ENCODE assay signal across 17 mouse cellular contexts in genomic region chrX:47936885-47937284, GRCm38 (mm10). TPM values are rescaled to one million over a fixed set of nuclear protein-coding genes. Genes with fewer than 3 reads are reported as not detected.
"Had no signal": no experiment of that assay in that cellular context is flagged by ENCODE, and none has a peak within 500 bp of the region (broad histone marks: within the 10 kb centered on the region; RNA-seq: fewer than 3 reads in every experiment).

No protein-coding gene starts in this region.

- H3K27ac ChIP-seq: intestine, embryonic 15.5 days; layer of hippocampus, adult 2 months; limb, embryonic 12.5 days; liver, embryonic 13.5 days; neural tube, embryonic 12.5 days had no signal

- H3K4me3 ChIP-seq: intestine, embryonic 15.5 days; layer of hippocampus, adult 2 months; limb, embryonic 12.5 days; liver, embryonic 13.5 days; midbrain, embryonic 13.5 days; neural tube, embryonic 12.5 days had no signal

- H3K4me2 ChIP-seq: intestine, embryonic 15.5 days; limb, embryonic 12.5 days; liver, embryonic 13.5 days; midbrain, embryonic 13.5 days; neural tube, embryonic 12.5 days had no signal

- ATAC-seq: intestine, embryonic 15.5 days; liver, postnatal 0 days had no signal

- DNase-seq: kidney, adult 18-20 months; kidney, postnatal 25 days; liver; liver, embryonic 13.5 days; liver, postnatal 0 days; retina, postnatal 1 day; right cerebral cortex, postnatal 4 days; spleen, adult 18-20 months; thymus, postnatal 36 days had no signal

- H3K9ac ChIP-seq: intestine, embryonic 15.5 days; limb, embryonic 12.5 days; liver, embryonic 13.5 days; liver, postnatal 0 days; midbrain, embryonic 13.5 days; neural tube, embryonic 12.5 days had no signal

- H3K4me1 ChIP-seq: intestine, embryonic 15.5 days; limb, embryonic 12.5 days; liver, embryonic 13.5 days; neural tube, embryonic 12.5 days had no signal

- H3K27me3 ChIP-seq: intestine, embryonic 15.5 days; limb, embryonic 12.5 days; liver, embryonic 13.5 days; midbrain, embryonic 13.5 days; neural tube, embryonic 12.5 days had no signal

- H3K9me3 ChIP-seq: intestine, embryonic 15.5 days; limb, embryonic 12.5 days; liver, embryonic 13.5 days; midbrain, embryonic 13.5 days; neural tube, embryonic 12.5 days had no signal

- H3K36me3 ChIP-seq: intestine, embryonic 15.5 days; neural tube, embryonic 12.5 days had no signal

RNA-seq across cellular contexts. Expression of gene Smarca1, which starts 44.1 kb away (rescaled TPM):
- total RNA-seq: megakaryocyte progenitor cell, adult 5-6 weeks; monocyte, adult 5-6 weeks; neutrophil, adult 5-6 weeks had no signal
